Mouse (Mus musculus) megakaryocyte progenitor cell, adult 5-6 weeks (primary cell): ENCODE data around the gene Apobec3. TPM values are rescaled to one million over a fixed set of nuclear protein-coding genes. Genes with fewer than 3 reads are reported as not detected.
"Not testable (repeated sequence)": the region's sequence is repeated elsewhere in the genome, so short reads cannot be mapped to it uniquely, and the experiment has no call there.

Source experiments
- ATAC-seq: replicated peaks from 2 replicates; pipeline ENCODE4 v1.8.0; 2016; ENCODE audit warnings: mild to moderate bottlenecking, moderate TSS enrichment, inconsistent platforms; ENCODE audit not compliant: poor library complexity
- total RNA-seq, 2 experiments: library from RNA; stranded (forward) in 1 of 2; stranded (reverse) in 1 of 2; fragments of 157-497, 149-512 nt in 1 of 2; fragments of 200-1000 nt in 1 of 2; gene quantifications; 2 replicates each; pipeline versions ENCODE4 v1.2.3 to v1.2.4; 2015 to 2017

The Apobec3 gene
- total RNA-seq, 2 experiments from 2014 or later, result 159 to 177 TPM

DNA sequence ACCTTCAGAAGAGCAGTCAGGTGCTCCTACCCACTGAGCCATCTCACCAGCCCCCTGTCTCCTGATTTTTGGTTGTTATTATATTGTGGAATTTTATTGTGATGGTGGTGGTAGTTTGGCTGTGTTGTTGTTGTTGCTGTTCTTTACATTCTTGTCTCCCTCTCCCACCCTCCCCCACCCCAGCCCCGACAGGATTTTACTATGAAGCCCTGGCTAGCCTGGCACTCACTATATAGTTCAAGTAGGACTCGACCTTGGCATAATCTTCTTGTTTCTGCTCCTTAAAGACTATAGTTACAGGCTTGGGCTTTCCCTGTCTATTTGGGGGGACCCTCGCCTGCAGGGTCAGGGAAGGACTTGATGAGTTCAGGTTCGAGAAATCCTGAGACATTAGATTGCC lies 2.9 kb downstream of the Apobec3 start:
- ATAC-seq, result no peak

DNA sequence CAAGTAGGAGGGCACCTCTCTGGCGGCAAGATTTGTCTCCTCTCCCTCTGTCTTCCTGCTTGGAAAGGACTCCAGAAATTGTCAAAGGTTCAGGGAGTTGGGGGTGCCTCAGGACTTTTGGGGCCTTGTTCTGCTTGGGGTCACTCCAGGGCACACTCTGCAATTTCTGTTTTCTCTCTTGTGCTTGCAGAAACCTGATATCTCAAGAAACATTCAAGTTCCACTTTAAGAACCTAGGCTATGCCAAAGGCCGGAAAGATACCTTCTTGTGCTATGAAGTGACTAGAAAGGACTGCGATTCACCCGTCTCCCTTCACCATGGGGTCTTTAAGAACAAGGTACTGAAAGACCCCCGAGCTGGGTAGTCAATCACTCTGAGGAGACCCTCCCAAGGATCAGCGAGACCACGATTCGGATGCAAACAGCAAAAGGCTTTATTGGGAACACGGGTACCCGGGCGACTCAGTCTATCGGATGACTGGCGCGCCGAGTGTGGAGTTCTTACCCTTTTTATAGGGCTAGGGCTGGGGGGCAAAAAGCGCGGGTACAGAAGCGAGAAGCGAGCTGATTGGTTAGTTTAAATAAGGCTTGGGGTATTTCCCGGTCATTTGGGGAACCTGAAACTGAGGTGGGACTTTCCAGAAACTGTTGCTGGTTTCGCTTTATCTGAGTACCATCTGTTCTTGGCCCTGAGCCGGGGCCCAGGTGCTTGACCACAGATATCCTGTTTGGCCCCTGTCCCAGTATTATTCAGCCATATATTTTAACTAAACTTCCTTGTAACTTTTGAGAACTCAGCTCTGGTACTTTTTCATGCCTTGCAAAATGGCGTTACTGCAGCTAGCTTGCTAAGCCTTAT lies 4.0 kb downstream of the Apobec3 start:
- ATAC-seq, result 0 out of 2 replicates have a peak, but pooled peaks have one; percentile 3

DNA sequence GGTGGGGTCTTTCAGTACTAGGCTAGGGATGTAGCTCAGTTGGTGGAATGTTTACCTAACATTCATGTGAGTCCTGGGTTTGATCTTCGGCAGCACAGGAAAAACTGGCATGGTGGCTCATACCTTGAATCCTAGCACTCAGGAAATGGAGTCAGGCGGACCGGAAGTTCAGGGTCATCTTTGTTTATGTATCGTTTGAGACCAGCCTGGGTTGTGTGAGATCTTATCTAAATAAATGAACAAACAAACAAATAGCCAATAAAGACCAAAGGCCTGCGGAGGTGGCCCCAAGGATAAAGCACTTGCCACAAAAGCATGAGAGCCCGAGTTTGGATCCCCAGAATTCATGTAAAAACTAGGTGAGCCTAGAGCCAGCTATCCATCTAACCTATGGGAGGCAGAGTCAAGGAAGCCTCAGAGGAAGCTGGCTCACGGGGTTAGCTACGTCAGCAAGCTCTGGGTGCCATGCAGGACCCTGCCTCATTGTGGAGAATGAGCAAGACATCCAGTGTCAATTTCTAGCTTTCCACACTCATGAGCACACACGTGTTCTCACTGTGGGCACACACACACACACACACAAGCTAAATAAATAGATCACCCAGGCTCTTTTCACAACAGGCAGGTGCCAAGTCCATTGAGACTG lies 4.7 kb downstream of the Apobec3 start:
- ATAC-seq, result no peak

DNA sequence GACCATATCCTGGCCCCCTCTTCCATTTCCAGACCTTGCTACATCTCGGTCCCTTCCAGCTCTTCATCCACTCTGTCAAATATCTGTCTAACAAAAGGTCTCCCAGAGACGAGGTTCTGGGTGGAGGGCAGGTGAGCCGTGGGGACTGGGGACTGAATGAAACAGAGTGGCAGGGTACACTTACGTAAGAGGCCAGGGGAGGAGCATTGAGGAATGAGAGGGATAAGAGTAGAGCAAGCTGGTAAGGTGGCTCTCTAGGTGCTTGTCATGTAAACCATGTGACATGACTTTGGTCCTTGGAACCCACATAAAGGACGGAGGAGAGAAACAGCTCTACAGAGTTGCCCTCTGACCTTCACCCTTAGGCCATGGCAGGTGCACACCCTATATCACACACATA lies 7.5 kb downstream of the Apobec3 start:
- no peak for ATAC-seq

DNA sequence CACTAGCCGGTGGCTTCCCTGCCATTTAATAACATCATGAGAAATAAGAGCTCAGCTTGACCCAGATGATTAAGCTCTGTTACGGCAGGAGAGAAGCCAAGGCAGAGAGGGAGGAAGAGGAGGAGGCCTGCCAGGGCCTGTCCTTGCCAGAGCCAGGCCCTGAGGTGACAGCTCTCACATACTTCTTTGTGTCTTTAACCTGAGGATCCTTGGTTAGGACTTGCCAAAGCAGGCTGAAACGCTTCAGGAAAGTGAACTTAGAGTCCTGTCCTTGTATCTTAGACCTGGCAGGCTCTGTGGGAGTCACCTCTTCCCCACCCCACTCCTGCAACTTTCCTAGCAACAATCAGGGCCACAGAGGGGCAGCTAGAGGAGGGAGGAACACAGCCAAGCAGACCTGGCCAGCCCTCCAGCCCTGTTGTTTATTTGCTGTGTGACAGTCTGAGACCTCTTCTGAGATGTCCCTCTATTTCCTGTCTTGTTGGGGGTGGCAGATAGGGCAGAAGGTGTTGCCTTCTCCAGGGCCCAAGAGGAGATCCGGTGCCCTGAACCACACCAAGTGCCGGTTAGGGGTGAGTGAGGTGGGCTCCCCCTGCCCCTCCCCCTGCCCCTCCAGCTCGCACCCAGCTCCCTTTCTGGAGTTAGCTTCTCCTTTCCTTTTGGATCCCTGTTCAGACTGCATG lies 8.5 kb downstream of the Apobec3 start:
- ATAC-seq, result no peak

DNA sequence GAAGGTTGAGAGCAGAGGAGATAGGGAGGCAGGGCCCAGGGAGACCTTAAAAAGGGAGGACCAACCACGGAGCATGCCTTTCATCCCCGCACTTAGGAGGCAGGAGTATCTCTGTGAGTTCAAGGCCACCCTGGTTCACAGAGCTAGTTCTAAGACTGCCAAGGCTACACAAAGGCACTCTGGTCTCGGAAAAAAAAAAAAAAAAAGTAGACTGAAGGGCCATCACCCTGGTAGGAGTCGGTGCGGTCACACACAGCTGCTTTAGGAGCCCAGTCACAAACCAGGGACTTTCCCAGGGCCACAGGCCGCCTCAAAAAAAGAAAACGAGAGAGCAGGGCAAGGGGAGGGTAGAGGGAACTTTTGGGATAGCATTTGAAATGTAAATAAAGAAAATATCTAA lies 9.3 kb downstream of the Apobec3 start:
- no peak for ATAC-seq

DNA sequence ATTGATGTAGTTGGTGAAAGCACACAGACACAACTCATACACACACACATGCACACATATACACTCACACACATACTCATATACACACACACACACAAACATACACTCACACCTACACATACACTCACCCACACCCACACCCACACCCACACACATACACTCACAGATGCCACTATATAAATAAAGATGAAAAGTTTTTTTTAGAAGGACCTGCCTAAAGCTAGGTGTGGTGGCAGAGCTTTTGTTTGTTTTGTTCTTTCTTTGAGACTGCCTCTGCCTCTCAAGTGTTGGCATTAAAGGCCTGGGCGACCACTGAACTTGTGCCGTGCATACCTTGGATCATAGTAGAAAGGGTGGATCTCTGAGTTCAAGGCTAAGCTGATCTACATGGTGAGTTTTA lies 9.9 kb downstream of the Apobec3 start:
- ATAC-seq, result no peak

DNA sequence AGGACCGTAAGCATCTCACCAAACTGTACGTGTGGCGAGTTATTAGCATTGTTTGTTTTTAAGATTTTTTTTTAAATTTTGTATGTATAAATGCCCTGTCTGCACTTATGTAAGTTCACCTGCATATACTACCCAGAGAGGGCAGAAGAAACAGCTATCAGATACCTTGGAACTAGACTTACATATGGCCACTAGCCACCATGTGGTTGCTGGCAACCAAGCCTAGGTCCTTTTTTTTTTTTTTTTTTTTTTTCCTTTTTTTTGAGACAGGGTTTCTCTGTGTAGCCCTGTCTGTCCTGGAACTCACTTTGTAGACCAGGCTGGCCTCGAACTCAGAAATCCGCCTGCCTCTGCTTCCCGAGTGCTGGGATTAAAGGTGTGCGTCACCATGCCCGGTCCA lies 11.6 kb downstream of the Apobec3 start:
- ATAC-seq, result not testable (repeated sequence)

DNA sequence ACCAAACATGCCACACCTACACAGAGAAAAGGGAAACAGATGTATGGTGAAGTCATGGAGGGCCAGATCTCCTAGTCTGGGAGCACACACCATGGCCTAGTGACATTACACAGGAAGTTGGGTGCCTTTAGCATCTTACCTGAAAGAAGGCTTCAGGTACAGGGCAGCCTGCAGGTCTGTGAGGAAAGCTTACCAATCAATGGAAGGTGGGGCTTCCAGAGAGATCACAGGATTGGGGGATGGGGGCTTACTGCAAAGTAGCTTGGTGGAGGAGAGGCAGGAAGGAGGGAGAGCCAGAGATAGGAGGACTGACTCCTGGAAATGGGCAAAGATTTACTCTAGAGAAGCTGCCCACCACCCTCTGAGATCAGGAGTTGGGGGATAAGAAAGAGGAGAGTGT lies 12.5 kb downstream of the Apobec3 start:
- ATAC-seq, result no peak

DNA sequence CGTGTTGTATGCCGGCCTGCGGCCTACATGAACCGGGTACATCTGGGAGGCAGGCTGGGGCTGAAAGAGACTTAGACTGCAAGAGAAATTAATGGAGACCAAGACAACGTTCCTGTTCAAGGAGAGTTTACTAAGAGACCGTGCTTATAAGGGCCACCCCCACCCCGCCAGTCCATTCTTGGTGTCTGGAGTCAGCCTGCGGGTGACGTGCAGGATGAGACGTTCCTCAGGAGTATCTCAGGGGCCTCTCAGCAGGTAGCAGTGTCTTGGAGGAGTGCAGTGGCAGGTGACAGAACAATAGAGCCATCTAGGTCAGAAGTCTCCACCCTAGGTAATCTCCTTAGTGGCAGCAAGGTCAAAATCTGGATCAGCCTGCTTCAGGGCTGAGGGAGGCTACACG lies 13.2 kb downstream of the Apobec3 start:
- ATAC-seq, result not testable (repeated sequence)

DNA sequence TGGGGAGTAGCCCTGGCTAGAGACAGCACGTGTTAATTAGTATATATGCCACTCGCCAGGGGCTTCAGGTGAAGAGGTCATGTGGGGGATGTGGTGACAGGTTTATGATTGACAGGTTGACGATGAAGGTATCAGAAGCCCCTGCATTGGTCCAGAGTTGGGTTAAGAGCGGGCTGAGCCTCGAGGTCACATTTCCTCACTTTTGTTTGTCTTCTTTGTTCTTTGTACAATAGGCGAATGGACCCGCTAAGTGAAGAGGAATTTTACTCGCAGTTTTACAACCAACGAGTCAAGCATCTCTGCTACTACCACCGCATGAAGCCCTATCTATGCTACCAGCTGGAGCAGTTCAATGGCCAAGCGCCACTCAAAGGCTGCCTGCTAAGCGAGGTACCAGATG lies 13.8 kb downstream of the Apobec3 start:
- no peak for ATAC-seq

DNA sequence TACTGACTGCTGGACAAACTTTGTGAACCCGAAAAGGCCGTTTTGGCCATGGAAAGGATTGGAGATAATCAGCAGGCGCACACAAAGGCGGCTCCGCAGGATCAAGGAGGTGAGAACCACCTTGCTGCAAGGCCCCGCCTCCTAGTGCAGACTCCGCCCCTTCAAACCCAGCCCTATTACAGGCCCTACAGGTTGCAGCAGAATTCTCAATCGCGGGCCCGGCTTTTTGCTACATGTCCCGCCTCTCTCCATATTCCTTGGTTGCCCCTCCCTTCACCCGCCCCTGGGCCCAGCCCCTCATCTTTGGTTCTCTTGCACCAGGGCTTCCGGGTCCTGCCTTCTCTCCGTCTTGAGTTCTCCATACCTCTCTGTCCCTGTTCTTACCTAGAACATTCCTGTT lies 15.4 kb downstream of the Apobec3 start:
- ATAC-seq, result no peak

DNA sequence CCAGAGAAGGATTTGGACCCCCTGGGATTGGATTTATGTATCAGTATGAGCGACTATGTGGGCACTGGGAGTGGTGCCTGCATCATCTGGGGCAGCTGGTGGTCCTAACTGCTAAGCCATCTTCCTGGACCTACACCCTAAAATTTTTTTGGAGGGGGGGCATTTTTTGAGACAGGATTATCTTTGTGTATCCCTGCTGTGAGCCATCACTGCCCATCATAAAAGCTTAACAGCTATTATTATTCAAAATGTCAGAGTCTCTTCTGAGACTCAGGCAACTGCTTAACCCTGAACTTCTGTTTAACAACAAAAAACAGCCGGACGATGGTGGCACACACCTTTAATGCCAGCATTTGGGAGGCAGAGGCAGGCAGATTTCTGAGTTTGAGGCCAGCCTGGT lies 17.5 kb downstream of the Apobec3 start:
- not testable (repeated sequence) for ATAC-seq

DNA sequence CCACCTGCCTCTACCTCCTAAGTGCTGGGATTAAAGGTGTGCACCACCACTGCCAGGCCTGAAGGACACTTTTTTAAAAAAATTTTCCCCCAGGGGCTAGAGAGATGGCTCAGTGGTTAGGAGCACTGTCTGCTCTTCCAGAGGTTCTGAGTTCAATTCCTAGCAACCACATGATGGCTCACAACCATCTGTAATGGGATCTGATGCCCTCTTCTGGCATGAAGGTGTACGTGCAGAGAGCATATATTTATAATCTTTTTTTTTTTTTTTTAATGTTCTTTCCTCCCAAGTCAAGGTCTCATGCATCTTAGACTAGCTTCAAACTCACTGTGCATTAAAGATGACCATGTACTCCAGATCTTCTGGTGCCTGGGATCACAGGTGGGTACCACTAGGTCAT lies 19.4 kb downstream of the Apobec3 start:
- ATAC-seq, result not testable (repeated sequence)

DNA sequence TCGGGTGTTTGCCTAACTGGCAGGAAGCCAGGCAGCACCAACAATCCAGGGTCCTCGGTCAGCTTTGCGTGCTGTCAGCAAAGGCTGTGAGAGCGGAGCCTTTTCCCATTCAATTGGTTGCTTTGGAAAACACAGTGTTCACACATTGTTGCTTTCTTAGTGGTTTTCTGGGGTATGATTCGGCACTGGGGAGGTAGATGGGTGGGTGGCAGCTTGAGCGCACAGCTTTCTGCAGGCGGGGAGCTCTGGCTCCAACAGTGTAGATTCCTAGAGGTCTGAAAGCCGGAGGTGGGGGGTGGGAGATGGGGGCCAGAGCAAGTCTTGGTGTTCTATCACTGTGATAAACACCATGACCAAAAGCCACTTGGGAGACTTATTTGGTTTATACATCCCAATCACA lies 19.9 kb downstream of the Apobec3 start:
- ATAC-seq, result no peak

DNA sequence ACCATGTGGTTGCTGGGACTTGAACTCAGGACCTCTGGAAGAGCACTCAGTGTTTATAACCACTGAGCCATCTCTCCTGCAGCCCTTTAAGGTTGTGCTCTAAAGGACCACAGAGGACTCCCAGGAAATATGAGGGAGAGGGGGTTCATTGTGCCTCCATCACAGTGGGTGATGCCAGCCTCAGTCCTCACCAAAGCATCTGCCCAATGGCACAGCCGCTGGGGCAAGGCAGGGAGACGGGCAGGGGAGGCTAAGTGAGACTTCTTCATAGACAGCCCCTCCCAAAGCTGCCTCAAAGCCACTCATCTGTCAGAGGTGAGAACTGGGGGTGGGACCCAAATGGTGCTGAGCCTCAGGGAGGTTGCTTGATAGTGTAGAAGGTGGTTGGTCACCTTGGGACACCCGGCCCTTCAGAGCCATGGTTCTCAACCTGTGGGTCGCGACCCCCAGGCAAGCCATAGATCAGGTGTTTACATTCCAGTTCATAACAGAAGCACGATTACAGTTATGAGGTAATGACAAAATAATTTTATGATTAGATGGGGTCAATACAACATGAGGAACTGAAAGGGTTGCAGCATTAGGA lies 22.4 kb downstream of the Apobec3 start:
- no peak for ATAC-seq

DNA sequence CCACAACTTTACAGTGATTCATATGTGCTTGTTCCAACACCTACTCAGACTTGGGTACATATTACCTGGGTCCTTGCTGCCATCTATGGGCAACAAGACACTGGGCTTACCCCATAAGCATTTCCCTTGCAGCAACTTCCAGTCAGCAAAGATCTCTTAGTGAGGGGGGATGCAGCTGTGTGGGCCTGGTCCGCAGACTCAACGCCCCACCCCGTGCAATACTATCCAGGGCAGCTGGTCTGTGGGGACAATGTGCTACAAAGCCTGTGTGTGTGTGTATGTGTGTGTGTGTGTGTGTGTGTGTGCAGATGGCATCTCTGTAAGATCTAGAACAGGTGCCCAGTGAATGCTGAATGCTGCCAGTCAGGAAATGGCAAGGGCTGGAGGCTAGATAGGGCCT lies 22.9 kb downstream of the Apobec3 start:
- ATAC-seq, result peak; percentile 14

DNA sequence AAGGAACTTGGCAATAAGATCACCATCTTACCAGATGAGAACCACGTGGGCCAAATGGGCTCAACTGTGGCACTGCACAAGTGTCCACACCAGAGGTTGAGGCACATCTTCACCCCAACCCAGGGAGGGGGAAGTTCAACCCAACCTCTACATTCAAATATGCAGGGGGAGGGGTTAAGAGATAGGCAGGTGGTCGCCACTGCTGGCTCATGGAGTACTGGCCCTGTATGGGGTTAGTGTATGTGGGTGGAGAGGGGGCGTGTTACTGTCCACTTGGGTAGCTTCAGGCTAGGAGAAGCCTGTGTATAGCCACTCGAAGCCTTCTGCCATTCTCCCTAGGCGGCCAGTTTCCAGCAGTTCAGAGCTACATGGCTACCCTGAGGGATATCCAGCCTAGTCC lies 24.7 kb downstream of the Apobec3 start:
- ATAC-seq, result no peak

DNA sequence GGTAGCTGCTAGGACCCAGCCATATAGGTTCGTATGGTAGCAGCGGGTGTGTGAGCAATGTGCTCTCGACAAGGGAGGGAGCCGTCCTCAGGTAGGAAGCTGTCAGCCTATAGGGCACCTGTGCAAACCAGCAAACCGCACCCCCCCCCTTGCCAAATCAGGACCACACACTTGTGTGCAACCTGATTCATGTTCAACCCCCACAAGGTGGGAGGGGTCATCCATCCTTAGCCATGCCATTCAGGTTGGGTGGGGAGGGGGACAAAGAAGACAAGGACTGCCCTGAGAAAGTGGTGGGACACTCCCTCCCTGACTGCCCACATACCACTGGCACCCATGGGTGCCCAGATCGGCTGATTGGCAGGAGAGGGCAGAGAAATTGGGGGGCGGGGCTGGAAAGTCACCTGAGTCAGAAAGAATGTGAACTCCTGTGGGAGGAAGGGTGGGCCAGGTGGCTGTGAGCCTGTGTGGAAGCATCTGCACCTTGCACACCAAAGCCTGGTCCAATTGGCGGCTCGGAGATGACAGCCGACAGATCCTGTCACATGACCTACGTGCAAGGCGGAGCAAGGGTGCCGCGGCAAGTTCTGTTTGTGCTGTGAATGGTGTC lies 25.8 kb downstream of the Apobec3 start:
- ATAC-seq, result no peak

DNA sequence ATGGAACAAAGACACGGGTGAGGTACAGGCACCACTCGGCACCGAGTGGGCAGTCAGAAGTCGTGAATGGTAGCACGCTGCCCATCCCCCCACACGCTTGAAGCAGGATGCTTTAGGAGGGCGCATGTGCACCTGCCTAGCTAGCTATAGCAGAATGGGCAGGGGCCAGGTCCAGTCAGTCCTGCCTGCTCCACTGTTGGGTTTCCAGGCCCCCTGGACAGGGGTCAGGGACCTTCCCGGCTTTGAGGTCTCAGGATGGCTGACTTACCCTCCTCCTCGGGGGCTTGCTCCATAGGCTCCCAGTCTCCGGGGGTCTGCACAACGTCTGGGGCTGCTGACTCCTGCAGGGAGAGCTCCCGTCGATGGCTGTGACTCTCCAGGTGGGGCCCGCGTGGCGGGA lies 27.0 kb downstream of the Apobec3 start:
- ATAC-seq, result no peak

DNA sequence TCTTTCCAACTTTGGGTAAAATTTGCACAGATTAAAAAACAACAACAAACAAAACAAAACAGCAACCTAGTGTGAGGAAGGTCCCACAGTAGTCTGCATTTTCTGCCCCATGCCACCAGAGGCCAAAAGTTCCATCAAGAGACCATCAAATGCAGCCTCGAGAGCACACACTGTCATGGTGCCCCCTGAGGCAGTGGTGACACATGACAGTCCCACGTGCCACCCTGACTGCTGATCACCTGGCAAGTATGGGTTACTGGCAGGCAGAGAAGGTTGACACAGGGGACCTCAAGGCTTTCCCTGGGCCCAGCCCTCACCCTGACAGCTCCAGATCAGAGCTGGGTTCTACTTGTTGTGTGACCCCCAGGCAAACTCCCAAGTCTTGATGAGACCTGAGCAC lies 28.3 kb downstream of the Apobec3 start:
- ATAC-seq, result peak; percentile 43
